Comparison of ENCODE assay signal across 8 mouse cellular contexts in genomic region chr10:121837166-121837898, GRCm38 (mm10).
DNase-seq lines count a peak whose midpoint lies in the region; ATAC-seq and TF ChIP-seq lines count a peak whose summit lies in the region.

No protein-coding gene starts in this region.

- H3K27ac ChIP-seq in forebrain, embryonic 15.5 days (replicated peaks) = peak overlapping the region; percentile 89
- peak overlapping the region; percentile 91 for H3K27ac ChIP-seq in heart, postnatal 0 days (ENCODE audit: low read depth)
- peak overlapping the region; percentile 66; the same call in 1 of the 2 replicates for H3K27ac ChIP-seq in limb, embryonic 10.5 days
- peak overlapping the region; percentile 83 for H3K27ac ChIP-seq in stomach, embryonic 15.5 days

- peaks cover 17% of the 10 kb centered on the region for H3K4me1 ChIP-seq in forebrain, embryonic 15.5 days
- 0 out of 2 replicates have a peak, but pooled peaks cover 4% of the 10 kb centered on the region for H3K4me1 ChIP-seq in heart, postnatal 0 days (ENCODE audit: control insufficient read depth, insufficient read depth)
- peaks cover 15% of the 10 kb centered on the region for H3K4me1 ChIP-seq in limb, embryonic 10.5 days
- peaks cover 3% of the 10 kb centered on the region; the same call in 1 of the 2 replicates for H3K4me1 ChIP-seq in stomach, embryonic 15.5 days

- peak overlapping the region; percentile 6; the same call in 1 of the 2 replicates for H3K9ac ChIP-seq in forebrain, embryonic 15.5 days (replicated peaks)
- H3K9ac ChIP-seq in heart, postnatal 0 days (replicated peaks; ENCODE audit: low read depth, low read length) = peak overlapping the region; percentile 39; the same call in 1 of the 2 replicates
- no peak overlapping the region for H3K9ac ChIP-seq in stomach, embryonic 15.5 days

- no peaks in the 10 kb centered on the region for H3K9me3 ChIP-seq in forebrain, embryonic 15.5 days
- H3K9me3 ChIP-seq in heart, postnatal 0 days (replicated peaks; ENCODE audit: control insufficient read depth, low read length) = no peaks in the 10 kb centered on the region
- H3K9me3 ChIP-seq in limb, embryonic 10.5 days (replicated peaks) = no peaks in the 10 kb centered on the region
- H3K9me3 ChIP-seq in stomach, embryonic 15.5 days = no peaks in the 10 kb centered on the region

- TF ChIP-seq EP300 in heart, postnatal 0 days (IDR thresholded peaks at IDR 0.05; ENCODE audit: low read depth) = no peak

- intact Hi-C loops in left cerebral cortex, postnatal 4 days (cut with DNase I) = loop anchor here (5.0 kb wide), 1 partner anchor 210 kb away; the partner anchor contains the start of gene Srgap1
- intact Hi-C loops in left cerebral cortex, postnatal 36 days (cut with DNase I) = loop anchor here (5.0 kb wide), 1 partner anchor 210 kb away; the partner anchor contains the start of gene Srgap1

- H3K4me3 ChIP-seq in forebrain, embryonic 15.5 days = peak overlapping the region; percentile 17
- peak overlapping the region; percentile 44 for H3K4me3 ChIP-seq in heart, postnatal 0 days (ENCODE audit: low read depth, low read length)
- H3K4me3 ChIP-seq in limb, embryonic 10.5 days = no peak overlapping the region
- peak overlapping the region; percentile 20; the same call in 1 of the 2 replicates for H3K4me3 ChIP-seq in stomach, embryonic 15.5 days (replicated peaks)

- H3K36me3 ChIP-seq in forebrain, embryonic 15.5 days = peaks cover 14% of the 10 kb centered on the region
- H3K36me3 ChIP-seq in heart, postnatal 0 days (replicated peaks; ENCODE audit: control insufficient read depth, insufficient read depth, low read length) = peaks cover 11% of the 10 kb centered on the region; the same call in 1 of the 2 replicates
- peaks cover 22% of the 10 kb centered on the region for H3K36me3 ChIP-seq in limb, embryonic 10.5 days
- peaks cover 6% of the 10 kb centered on the region; the same call in 1 of the 2 replicates for H3K36me3 ChIP-seq in stomach, embryonic 15.5 days

- TF ChIP-seq CTCF in heart, postnatal 0 days (IDR thresholded peaks at IDR 0.05; ENCODE audit: low read depth) = no peak

- H3K27me3 ChIP-seq in forebrain, embryonic 15.5 days = no peaks in the 10 kb centered on the region
- H3K27me3 ChIP-seq in heart, postnatal 0 days (ENCODE audit: control insufficient read depth, insufficient read depth, low read length) = no peaks in the 10 kb centered on the region
- H3K27me3 ChIP-seq in limb, embryonic 10.5 days (ENCODE audit: low read depth, poor library complexity, severe bottlenecking) = no peaks in the 10 kb centered on the region
- H3K27me3 ChIP-seq in stomach, embryonic 15.5 days (replicated peaks) = no peaks in the 10 kb centered on the region

- ATAC-seq in forebrain, embryonic 15.5 days (replicated peaks) = peak; percentile 84
- ATAC-seq in heart, postnatal 0 days (ENCODE audit: insufficient read depth, low read depth) = peak; percentile 78
- ATAC-seq in stomach, embryonic 15.5 days (ENCODE audit: insufficient read depth, low FRiP score, low read depth) = peak; percentile 72

- peak overlapping the region; percentile 31 for H3K4me2 ChIP-seq in forebrain, embryonic 15.5 days (replicated peaks)
- H3K4me2 ChIP-seq in heart, postnatal 0 days (ENCODE audit: low read depth, low read length) = peak overlapping the region; percentile 61
- H3K4me2 ChIP-seq in stomach, embryonic 15.5 days = peak overlapping the region; percentile 37

- DNase-seq in left cerebral cortex, postnatal 4 days = peak; percentile 75
- no peak for DNase-seq in left cerebral cortex, postnatal 36 days (ENCODE audit: low spot score in 2 of 2)
- peak; percentile 74 for DNase-seq in heart, postnatal 0 days (ENCODE audit: low spot score)
- DNase-seq in limb, embryonic 10.5 days (ENCODE audit: low spot score) = no peak
- DNase-seq in thymus, postnatal 0 days (ENCODE audit: low spot score) = no peak
- no peak for DNase-seq in embryo, embryonic 10 days (ENCODE audit: low spot score)

- 41% methylated on average over 16 of the region's 16 CpGs for WGBS in forebrain, embryonic 15.5 days
- WGBS in heart, postnatal 0 days = 32% methylated on average over 16 of the region's 16 CpGs
- WGBS in limb, embryonic 10.5 days = 64% methylated on average over 16 of the region's 16 CpGs
- 46% methylated on average over 16 of the region's 16 CpGs for WGBS in stomach, embryonic 15.5 days

Comparison
In these comparisons a context has a peak if more than half of its experiments do, and no peak if none do; other contexts are left out.
1. DNase-seq: peak in left cerebral cortex, postnatal 4 days (single experiment) and heart, postnatal 0 days (single experiment); none in left cerebral cortex, postnatal 36 days (0 of 2), limb, embryonic 10.5 days (single experiment), thymus, postnatal 0 days (single experiment) and embryo, embryonic 10 days (single experiment).
2. Peak in every context shown above with its lines, with median percentiles within 50 percentile points of each other: ATAC-seq, H3K27ac ChIP-seq and H3K4me2 ChIP-seq.